Mouse (Mus musculus) mouse embryonic stem cell (cell line): ENCODE results near the gene Ermard.

Source experiments
- in situ Hi-C, 2 experiments: fragments of 300-500 bp; cut with MboI; formaldehyde crosslinking; loops; 1 replicate in 1 of 2; 3 replicates in 1 of 2; pipeline ENCODE4 v1.14.3; 2019 to 2020; ENCODE audit warnings: low sequenced_read_pairs in 2 of 2, low pct_unique_long_range_greater_than_20kb in 1 of 2, mixed read lengths in 1 of 2; ENCODE audit not compliant: unreplicated experiment in 1 of 2

Ermard gene

GRCm38 (mm10) chr17:15053829-15054200, 12.8 kb downstream of the Ermard start:
- in situ Hi-C loops = loop anchor here (25.0 kb wide), 2 partner anchors 333 to 408 kb away; partner anchors contain the start of genes Dll1 (in 1 of the 2) and Fam120b (in 1 of the 2)

GRCm38 (mm10) chr17:15055925-15056324, 14.9 kb downstream of the Ermard start:
- in situ Hi-C loops = loop anchor here (25.0 kb wide), 2 partner anchors 331 to 406 kb away; partner anchors contain the start of genes Dll1 (in 1 of the 2) and Fam120b (in 1 of the 2)

- in situ Hi-C loops = loop anchor here (25.0 kb wide), 2 partner anchors 329 to 404 kb away; partner anchors contain the start of genes Dll1 (in 1 of the 2) and Fam120b (in 1 of the 2)
Observed at GRCm38 (mm10) chr17:15058161-15058591, 17.2 kb downstream of the Ermard start.

GRCm38 (mm10) chr17:15059646-15060045, 18.6 kb downstream of the Ermard start:
- in situ Hi-C loops = loop anchor here (25.0 kb wide), 2 partner anchors 328 to 403 kb away; partner anchors contain the start of genes Dll1 (in 1 of the 2) and Fam120b (in 1 of the 2)

- in situ Hi-C loops = loop anchor here (25.0 kb wide), 2 partner anchors 327 to 402 kb away; partner anchors contain the start of genes Dll1 (in 1 of the 2) and Fam120b (in 1 of the 2)
Observed at GRCm38 (mm10) chr17:15060356-15060755, 19.3 kb downstream of the Ermard start.

- in situ Hi-C loops = loop anchor here (25.0 kb wide), 2 partner anchors 322 to 397 kb away; partner anchors contain the start of genes Dll1 (in 1 of the 2) and Fam120b (in 1 of the 2)
Observed at GRCm38 (mm10) chr17:15065391-15066024, 24.5 kb downstream of the Ermard start.

- in situ Hi-C loops = loop anchor here (25.0 kb wide), 2 partner anchors 321 to 396 kb away; partner anchors contain the start of genes Dll1 (in 1 of the 2) and Fam120b (in 1 of the 2)
Observed at GRCm38 (mm10) chr17:15066066-15066465, 25.1 kb downstream of the Ermard start.

- in situ Hi-C loops = loop anchor here (25.0 kb wide), 2 partner anchors 320 to 395 kb away; partner anchors contain the start of genes Dll1 (in 1 of the 2) and Fam120b (in 1 of the 2)
Observed at GRCm38 (mm10) chr17:15066911-15067310, 25.9 kb downstream of the Ermard start.

- in situ Hi-C loops = loop anchor here (25.0 kb wide), 2 partner anchors 319 to 394 kb away; partner anchors contain the start of genes Dll1 (in 1 of the 2) and Fam120b (in 1 of the 2)
Observed at GRCm38 (mm10) chr17:15068040-15068792, 27.2 kb downstream of the Ermard start.

- in situ Hi-C loops = loop anchor here (25.0 kb wide), 2 partner anchors 318 to 393 kb away; partner anchors contain the start of genes Dll1 (in 1 of the 2) and Fam120b (in 1 of the 2)
Observed at GRCm38 (mm10) chr17:15069124-15069523, 28.1 kb downstream of the Ermard start.

GRCm38 (mm10) chr17:15072211-15072610, 31.2 kb downstream of the Ermard start:
- in situ Hi-C loops = loop anchor here (25.0 kb wide), 2 partner anchors 315 to 390 kb away; partner anchors contain the start of genes Dll1 (in 1 of the 2) and Fam120b (in 1 of the 2)

GRCm38 (mm10) chr17:15075033-15075432, 34.0 kb downstream of the Ermard start:
- in situ Hi-C loops = no loop called here

- in situ Hi-C loops = no loop called here
Observed at GRCm38 (mm10) chr17:15077536-15077935, 36.5 kb downstream of the Ermard start.

- in situ Hi-C loops = no loop called here
Observed at GRCm38 (mm10) chr17:15084226-15084848, 43.3 kb downstream of the Ermard start.

GRCm38 (mm10) chr17:15085006-15085405, 44.0 kb downstream of the Ermard start:
- in situ Hi-C loops = no loop called here

GRCm38 (mm10) chr17:15088166-15088565, 47.2 kb downstream of the Ermard start:
- in situ Hi-C loops = no loop called here

GRCm38 (mm10) chr17:15088591-15089001, 47.6 kb downstream of the Ermard start:
- in situ Hi-C loops = no loop called here

GRCm38 (mm10) chr17:15091739-15092138, 50.7 kb downstream of the Ermard start:
- in situ Hi-C loops = no loop called here
